Mouse (Mus musculus): Measurements from ENCODE around the gene Smg6. TPM values are rescaled to one million over a fixed set of nuclear protein-coding genes. Genes with fewer than 3 reads are reported as not detected.

Gene Smg6
- polyA plus RNA-seq, 1 experiment = 6.6 TPM

- H3K4me3 ChIP-seq (ENCODE audit: insufficient read depth, low read depth, low read length) = no peak overlapping the region
- H3K4me1 ChIP-seq (ENCODE audit: control insufficient read depth, insufficient read depth, insufficient read length, low read length) = peaks cover 14% of the 10 kb centered on the region
- no peak overlapping the region for H3K27ac ChIP-seq (replicated peaks; ENCODE audit: low read depth, low read length)
These were observed 278.8 kb downstream of the Smg6 start for GRCm38 (mm10) chr11:75204472-75204871.

DNA sequence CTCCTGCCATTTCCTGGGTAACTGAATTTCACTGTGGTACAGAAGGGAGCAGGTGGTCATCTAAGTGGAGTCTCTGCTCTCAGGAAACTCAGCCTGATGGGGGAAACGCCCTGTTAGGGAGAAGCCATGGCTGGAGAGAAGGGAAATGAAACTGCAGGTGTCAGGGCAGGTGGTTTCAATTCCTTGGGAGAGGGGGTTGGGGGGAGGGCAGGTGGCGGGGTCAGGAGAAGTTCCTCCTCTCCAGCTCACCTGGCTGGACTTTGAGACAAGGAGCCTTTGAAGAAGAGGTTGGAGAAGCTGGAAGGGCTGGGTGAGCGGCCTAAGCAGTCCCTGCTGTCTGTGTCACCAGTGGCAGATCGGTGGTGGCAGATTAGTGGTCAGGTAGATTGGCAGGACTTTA, 280.7 kb downstream of the Smg6 start:
- no peak overlapping the region for H3K27ac ChIP-seq (replicated peaks; ENCODE audit: low read depth, low read length)
- no peak overlapping the region for H3K4me3 ChIP-seq (ENCODE audit: insufficient read depth, low read depth, low read length)
- peaks cover 14% of the 10 kb centered on the region for H3K4me1 ChIP-seq (ENCODE audit: control insufficient read depth, insufficient read depth, insufficient read length, low read length)

DNA sequence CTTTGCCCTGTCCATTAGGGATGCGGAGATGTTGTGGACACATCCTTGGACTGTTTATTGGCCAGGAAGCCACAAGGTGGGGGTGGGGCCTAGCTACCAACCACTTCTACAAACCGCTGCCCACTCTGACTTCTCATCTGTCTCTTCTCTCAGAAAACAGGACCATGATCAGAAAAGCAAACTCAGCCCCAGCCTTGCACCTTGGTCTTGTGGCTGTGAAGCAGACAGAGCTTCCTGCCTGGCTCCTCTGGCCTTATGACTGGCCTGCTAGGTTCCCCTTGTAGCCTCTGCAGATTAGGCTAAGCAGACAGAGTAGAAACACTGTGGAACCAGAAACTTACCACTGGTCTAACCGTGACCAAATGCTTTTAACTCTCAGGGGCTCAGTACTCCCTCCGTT, 283.7 kb downstream of the Smg6 start:
- Histone ChIP-seq H3K4me3 (ENCODE audit: insufficient read depth, low read depth, low read length) (no peak overlapping the region), H3K4me1 (ENCODE audit: control insufficient read depth, insufficient read depth, insufficient read length, low read length) (peaks cover 13% of the 10 kb centered on the region; the same call in 1 of the 2 replicates), H3K27ac (replicated peaks; ENCODE audit: low read depth, low read length) (no peak overlapping the region)

- Histone ChIP-seq H3K4me3 (ENCODE audit: insufficient read depth, low read depth, low read length) (no peak overlapping the region), H3K4me1 (ENCODE audit: control insufficient read depth, insufficient read depth, insufficient read length, low read length) (peaks cover 10% of the 10 kb centered on the region; the same call in 1 of the 2 replicates), H3K27ac (replicated peaks; ENCODE audit: low read depth, low read length) (no peak overlapping the region)
These were observed 284.5 kb downstream of the Smg6 start for GRCm38 (mm10) chr11:75210093-75210492.

DNA sequence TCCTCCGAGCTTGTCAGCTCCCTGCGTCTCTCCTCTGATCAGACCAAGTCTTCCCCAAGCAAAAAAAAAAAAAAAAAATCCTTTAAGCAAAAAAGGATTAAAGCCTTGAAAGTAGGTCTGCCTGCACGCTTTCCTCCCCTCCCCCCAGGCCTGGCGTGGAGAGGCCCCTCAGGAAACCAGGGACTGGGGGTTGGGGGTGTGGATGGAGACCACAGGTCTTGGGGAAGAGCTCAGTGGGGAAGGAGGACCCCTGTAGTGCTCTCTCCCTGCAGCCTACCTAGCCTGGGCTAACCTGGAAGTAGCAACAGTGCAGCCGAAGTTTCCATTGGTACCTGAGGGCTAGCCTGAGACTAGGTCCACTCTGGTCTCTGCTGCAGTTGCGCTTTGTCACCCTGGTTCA, 285.1 kb downstream of the Smg6 start:
- H3K27ac ChIP-seq (replicated peaks; ENCODE audit: low read depth, low read length) = no peak overlapping the region
- peaks cover 10% of the 10 kb centered on the region; the same call in 1 of the 2 replicates for H3K4me1 ChIP-seq (ENCODE audit: control insufficient read depth, insufficient read depth, insufficient read length, low read length)

DNA sequence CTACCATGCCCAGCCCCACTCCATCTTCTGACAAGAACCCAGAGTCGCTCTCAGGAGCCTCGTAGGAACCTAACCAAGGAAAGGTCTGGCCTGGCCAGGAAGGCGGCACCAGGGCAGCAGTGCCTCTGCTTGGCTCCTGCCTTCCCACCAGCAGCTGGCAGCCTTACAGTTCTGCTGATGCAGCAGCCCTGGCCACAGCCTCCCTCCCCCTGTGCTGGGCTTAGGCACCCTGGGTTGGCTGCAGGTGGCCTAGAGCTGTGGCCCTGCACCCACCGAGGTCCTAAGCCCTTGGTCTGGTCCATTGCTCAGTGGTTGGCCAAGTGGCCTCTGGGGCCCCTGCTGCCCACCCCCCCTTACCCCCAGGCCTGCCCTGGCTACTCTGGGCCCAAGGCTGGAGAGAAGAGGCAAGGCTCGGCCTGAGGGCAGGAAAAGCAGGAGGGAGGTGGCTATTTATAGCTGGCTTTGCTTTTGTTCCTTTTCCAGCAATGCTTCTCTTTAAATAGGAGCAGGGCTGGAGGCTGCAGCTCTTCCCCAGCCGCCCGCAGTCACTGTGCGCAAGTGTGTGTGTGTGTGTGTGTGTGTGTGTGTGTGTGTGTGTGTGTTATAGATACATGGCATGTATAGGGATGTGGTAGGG, 286.5 kb downstream of the Smg6 start:
- H3K4me1 ChIP-seq (ENCODE audit: control insufficient read depth, insufficient read depth, insufficient read length, low read length) = peaks cover 10% of the 10 kb centered on the region; the same call in 1 of the 2 replicates
- no peak overlapping the region for H3K4me3 ChIP-seq (ENCODE audit: insufficient read depth, low read depth, low read length)
- H3K27ac ChIP-seq (replicated peaks; ENCODE audit: low read depth, low read length) = no peak overlapping the region

More for the DNA sequence above, 285.1 kb downstream of the Smg6 start:
- H3K4me3 ChIP-seq (ENCODE audit: insufficient read depth, low read depth, low read length) = no peak overlapping the region

DNA sequence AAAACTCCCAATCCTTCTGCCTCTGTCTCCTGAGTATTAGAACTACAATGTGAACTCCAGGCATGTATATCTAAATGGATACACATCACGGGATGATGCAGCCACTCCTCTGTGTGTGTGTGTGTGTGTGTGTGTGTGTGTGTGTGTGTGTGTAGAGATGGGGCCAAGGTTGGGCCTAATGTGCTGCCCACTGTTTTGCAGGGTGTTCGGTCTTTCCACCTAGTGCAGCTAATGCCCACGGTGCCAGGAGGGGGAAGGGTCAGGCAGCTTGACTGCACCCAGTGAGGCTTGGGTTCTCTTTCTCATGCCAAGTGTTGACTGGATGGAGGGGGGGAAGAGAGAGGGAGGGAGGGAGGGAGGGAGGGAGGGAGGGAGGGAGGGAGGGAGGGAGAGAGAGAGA, 287.3 kb downstream of the Smg6 start:
- no peak overlapping the region for H3K4me3 ChIP-seq (ENCODE audit: insufficient read depth, low read depth, low read length)
- H3K4me1 ChIP-seq (ENCODE audit: control insufficient read depth, insufficient read depth, insufficient read length, low read length) = peaks cover 10% of the 10 kb centered on the region; the same call in 1 of the 2 replicates
- no peak overlapping the region for H3K27ac ChIP-seq (replicated peaks; ENCODE audit: low read depth, low read length)

DNA sequence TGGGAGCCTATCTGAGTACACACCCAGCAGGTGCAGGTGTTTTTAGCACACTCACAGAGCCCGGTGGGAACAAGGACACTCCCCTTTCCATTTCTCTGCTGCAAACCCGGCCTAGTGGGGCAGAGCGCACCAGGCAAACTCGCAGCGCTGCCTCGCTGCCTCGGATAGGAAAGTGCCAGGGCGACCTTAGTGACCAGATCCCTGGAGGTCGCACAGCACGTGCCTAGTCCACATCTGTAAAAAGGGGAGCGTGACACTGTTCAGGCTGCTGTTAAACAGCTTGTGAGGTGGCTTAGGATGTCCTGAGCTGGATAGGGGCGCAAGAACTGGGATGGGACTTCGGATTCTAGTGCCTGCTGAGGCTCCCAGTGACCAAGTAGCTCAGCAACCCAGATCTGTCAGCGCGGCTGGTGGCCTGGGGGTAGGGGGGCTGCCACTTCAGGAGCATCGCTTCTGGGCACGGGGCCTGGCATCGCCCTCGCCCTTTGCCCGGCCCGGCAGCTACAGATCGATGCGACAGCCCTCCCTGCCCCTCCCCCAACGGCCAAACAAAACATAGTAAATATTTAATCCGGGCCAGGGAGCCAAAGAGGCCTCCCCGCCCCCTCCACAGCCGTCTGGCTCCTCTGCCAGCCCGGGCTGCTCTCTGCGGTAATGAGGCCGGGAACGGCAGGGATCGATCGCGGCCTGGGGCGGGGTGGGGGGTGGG, 287.9 kb downstream of the Smg6 start:
- Histone ChIP-seq H3K4me1 (ENCODE audit: control insufficient read depth, insufficient read depth, insufficient read length, low read length) (peaks cover 10% of the 10 kb centered on the region; the same call in 1 of the 2 replicates), H3K4me3 (ENCODE audit: insufficient read depth, low read depth, low read length) (peak overlapping the region; percentile 37), H3K27ac (replicated peaks; ENCODE audit: low read depth, low read length) (peak overlapping the region; percentile 39)

Other genes starting within 250 kb of the Smg6 start
- 53.3 and 55.7 TPM in 2 replicates for gene Pafah1b1, start 201.2 kb upstream of the Smg6 start, polyA plus RNA-seq (2012; ENCODE audit: insufficient read depth, insufficient read length, missing spikeins)
- 11.1 and 12.7 TPM in 2 replicates for gene Mettl16, start 155.0 kb upstream of the Smg6 start, polyA plus RNA-seq (2012; ENCODE audit: insufficient read depth, insufficient read length, missing spikeins)
- gene Mnt, start 94.9 kb upstream of the Smg6 start, polyA plus RNA-seq (2012; ENCODE audit: insufficient read depth, insufficient read length, missing spikeins) = 5.6 and 6.2 TPM in 2 replicates
- gene Sgsm2, start 28.8 kb upstream of the Smg6 start, polyA plus RNA-seq (2012; ENCODE audit: insufficient read depth, insufficient read length, missing spikeins) = 2.6 and 3.0 TPM in 2 replicates
- 7.0 and 8.4 TPM in 2 replicates for gene Tsr1, start 27.8 kb upstream of the Smg6 start, polyA plus RNA-seq (2012; ENCODE audit: insufficient read depth, insufficient read length, missing spikeins)
- gene Srr, start 125 bp downstream of the Smg6 start, polyA plus RNA-seq (2012; ENCODE audit: insufficient read depth, insufficient read length, missing spikeins) = 31.1 and 47.4 TPM in 2 replicates
- gene Hic1, start 243.7 kb downstream of the Smg6 start, polyA plus RNA-seq (2012; ENCODE audit: insufficient read depth, insufficient read length, missing spikeins) = 4.9 and 5.3 TPM in 2 replicates